Mouse (Mus musculus) midbrain, embryonic 10.5 days (tissue): ENCODE data around the gene Myh15. TPM values are rescaled to one million over a fixed set of nuclear protein-coding genes. Genes with fewer than 3 reads are reported as not detected.
"Not testable (repeated sequence)": the region's sequence is repeated elsewhere in the genome, so short reads cannot be mapped to it uniquely, and the experiment has no call there.

Experiments used
- DNase-seq: peaks from one replicate; pipeline ENCODE4 v3.0.0-alpha.2; 2017; ENCODE audit warnings: low spot score
- H3K27ac ChIP-seq: fragments of 300-500 bp; sonication (generic); replicated peaks from 2 replicates; pipeline ENCODE4 v1.5.1; 2016; ENCODE audit warnings: mild to moderate bottlenecking
- H3K27me3 ChIP-seq: fragments of 300-500 bp; sonication (generic); 2 replicates; pipeline ENCODE4 v1.6.1; 2016; ENCODE audit warnings: low read depth, mild to moderate bottlenecking; ENCODE audit not compliant: poor library complexity, severe bottlenecking
- H3K36me3 ChIP-seq: fragments of 300-500 bp; sonication (generic); 2 replicates; pipeline ENCODE4 v1.6.1; 2016; ENCODE audit warnings: mild to moderate bottlenecking, moderate library complexity
- H3K4me1 ChIP-seq: fragments of 300-500 bp; sonication (generic); 2 replicates; pipeline ENCODE4 v1.6.1; 2016
- H3K4me3 ChIP-seq: fragments of 300-500 bp; sonication (generic); 2 replicates; pipeline ENCODE4 v1.5.1; 2016; ENCODE audit warnings: mild to moderate bottlenecking, moderate library complexity
- H3K9me3 ChIP-seq: fragments of 300-500 bp; sonication (generic); replicated peaks from 2 replicates; pipeline ENCODE4 v1.6.1; 2016; ENCODE audit warnings: mild to moderate bottlenecking
- WGBS: fragments of 180-500 bp; shearing (Covaris S2); methylation state at CpG from one replicate; pipeline ENCODE4 v1.1.7; 2016; 5-methylcytosine and 5-hydroxymethylcytosine counted together
- polyA plus RNA-seq: library from polyadenylated mRNA; unstranded; fragments of >200 nt; fragmentation: Nextera tagmentation; extraction: Ambion mirVana; gene quantifications from 2 replicates; pipeline ENCODE4 v1.2.1, GENCODE M21; 2016

Myh15 gene
- polyA plus RNA-seq, 1 experiment from 2014 or later: 0.02 TPM

- no peaks in the 10 kb centered on the region for H3K27me3 ChIP-seq
Measured at GRCm38 (mm10) chr16:49167325-49167724, 110.0 kb downstream of the Myh15 start.

DNA sequence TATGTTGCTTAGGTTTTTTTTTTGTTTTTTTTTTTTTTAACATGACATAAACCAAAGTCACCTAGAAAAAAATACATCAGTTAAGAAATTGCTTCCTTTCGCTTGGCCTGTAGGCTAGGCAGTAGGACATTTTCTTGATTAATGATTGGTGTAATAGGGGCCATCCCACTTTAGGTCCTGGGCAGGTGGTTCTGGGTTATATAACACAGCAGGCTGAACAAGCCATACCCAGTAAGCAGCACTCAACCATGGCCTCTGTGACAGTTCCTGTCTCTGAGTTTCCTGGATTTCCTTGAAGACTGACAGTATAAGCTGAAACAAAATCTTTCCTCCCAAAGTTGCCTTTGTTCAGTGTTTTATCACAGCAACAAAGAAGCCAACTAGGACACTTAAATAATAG lies 117.8 kb downstream of the Myh15 start:
- H3K4me3 ChIP-seq: no peak overlapping the region
- no peak overlapping the region for H3K27ac ChIP-seq
- H3K9me3 ChIP-seq: no peaks in the 10 kb centered on the region
- no peaks in the 10 kb centered on the region for H3K36me3 ChIP-seq
- DNase-seq: no peak
- peaks cover 9% of the 10 kb centered on the region; the same call in 1 of the 2 replicates for H3K4me1 ChIP-seq
- 89% methylated on average over 1 of the region's 1 CpGs for WGBS
- no peaks in the 10 kb centered on the region for H3K27me3 ChIP-seq

More at GRCm38 (mm10) chr16:49167325-49167724, 110.0 kb downstream of the Myh15 start:
- 96% methylated on average over 12 of the region's 12 CpGs for WGBS
- no peak overlapping the region for H3K4me3 ChIP-seq
- H3K27ac ChIP-seq: no peak overlapping the region
- H3K4me1 ChIP-seq: no peaks in the 10 kb centered on the region
- DNase-seq: no peak
- no peaks in the 10 kb centered on the region for H3K36me3 ChIP-seq
- H3K9me3 ChIP-seq: no peaks in the 10 kb centered on the region

- Histone ChIP-seq H3K9me3 (no peaks in the 10 kb centered on the region), H3K4me1 (peaks cover 9% of the 10 kb centered on the region; the same call in 1 of the 2 replicates), H3K27ac (peak overlapping the region; percentile 33), H3K36me3 (no peaks in the 10 kb centered on the region), H3K27me3 (no peaks in the 10 kb centered on the region), H3K4me3 (no peak overlapping the region)
- WGBS: 82% methylated on average over 8 of the region's 8 CpGs
- DNase-seq: no peak
Measured at GRCm38 (mm10) chr16:49175729-49176395, 118.6 kb downstream of the Myh15 start.

- no peak overlapping the region for H3K27ac ChIP-seq
- WGBS: 44% methylated on average over 2 of the region's 2 CpGs
- H3K27me3 ChIP-seq: no peaks in the 10 kb centered on the region
- H3K4me3 ChIP-seq: no peak overlapping the region
- no peaks in the 10 kb centered on the region for H3K36me3 ChIP-seq
- no peak for DNase-seq
- 0 out of 2 replicates have a peak, but pooled peaks cover 2% of the 10 kb centered on the region for H3K4me1 ChIP-seq
- H3K9me3 ChIP-seq: no peaks in the 10 kb centered on the region
Measured at GRCm38 (mm10) chr16:49193521-49193920, 136.2 kb downstream of the Myh15 start.

DNA sequence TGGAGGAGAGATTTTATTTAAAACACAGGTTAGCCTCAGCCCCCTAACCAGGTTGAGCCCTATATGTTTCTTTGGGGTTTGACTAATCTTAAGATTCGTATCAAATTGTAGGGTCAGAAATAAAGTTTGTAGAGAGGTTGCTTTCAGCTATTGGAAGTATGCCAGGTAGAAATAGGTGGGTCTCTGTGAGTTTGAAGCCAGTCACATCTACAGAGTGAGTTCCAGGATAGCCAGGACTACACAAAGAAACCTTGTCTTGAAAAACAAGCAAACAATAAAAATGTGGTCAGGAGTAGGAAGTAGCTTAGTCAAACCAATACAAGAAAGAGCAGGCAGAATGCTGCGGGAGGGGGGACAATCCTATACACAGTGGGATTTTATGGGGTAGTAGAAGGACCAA lies 136.7 kb downstream of the Myh15 start:
- no peak overlapping the region for H3K27ac ChIP-seq
- H3K36me3 ChIP-seq: no peaks in the 10 kb centered on the region
- WGBS: 84% methylated on average over 2 of the region's 2 CpGs
- no peak for DNase-seq
- 0 out of 2 replicates have a peak, but pooled peaks cover 2% of the 10 kb centered on the region for H3K4me1 ChIP-seq
- H3K27me3 ChIP-seq: no peaks in the 10 kb centered on the region
- no peaks in the 10 kb centered on the region for H3K9me3 ChIP-seq
- H3K4me3 ChIP-seq: no peak overlapping the region

GRCm38 (mm10) chr16:49196290-49196689 lies 139.0 kb downstream of the Myh15 start:
- Histone ChIP-seq H3K36me3 (no peaks in the 10 kb centered on the region), H3K27me3 (no peaks in the 10 kb centered on the region), H3K27ac (no peak overlapping the region), H3K4me3 (no peak overlapping the region), H3K9me3 (no peaks in the 10 kb centered on the region), H3K4me1 (0 out of 2 replicates have a peak, but pooled peaks cover 2% of the 10 kb centered on the region)
- DNase-seq: no peak
- WGBS: 58% methylated on average over 3 of the region's 3 CpGs

DNA sequence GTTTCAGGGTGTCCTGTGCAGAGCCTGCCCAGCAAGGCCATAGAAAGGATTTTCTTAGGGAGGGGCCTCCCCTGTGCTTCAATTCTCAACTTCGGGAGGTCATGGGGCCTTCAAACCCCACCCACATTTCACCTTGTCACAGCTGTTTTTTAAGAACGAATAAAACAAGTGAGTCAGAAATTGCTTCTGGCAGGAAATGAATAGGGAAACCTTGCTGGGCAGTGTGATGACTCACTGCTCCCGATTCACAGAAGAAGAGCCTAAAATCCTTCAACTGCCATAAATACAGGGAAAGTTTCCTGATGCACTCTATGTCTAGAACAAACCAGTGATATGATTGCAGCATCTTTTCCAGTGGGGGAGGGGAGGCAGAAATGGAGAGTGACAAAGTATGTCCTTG lies 140.7 kb downstream of the Myh15 start:
- DNase-seq: no peak
- Histone ChIP-seq H3K36me3 (no peaks in the 10 kb centered on the region), H3K9me3 (no peaks in the 10 kb centered on the region), H3K27me3 (no peaks in the 10 kb centered on the region), H3K4me1 (0 out of 2 replicates have a peak, but pooled peaks cover 2% of the 10 kb centered on the region), H3K4me3 (no peak overlapping the region), H3K27ac (no peak overlapping the region)
- WGBS: 73% methylated on average over 3 of the region's 3 CpGs

GRCm38 (mm10) chr16:49223733-49224132 lies 166.4 kb downstream of the Myh15 start:
- Histone ChIP-seq H3K27me3 (no peaks in the 10 kb centered on the region), H3K27ac (no peak overlapping the region), H3K4me1 (no peaks in the 10 kb centered on the region), H3K4me3 (no peak overlapping the region), H3K36me3 (no peaks in the 10 kb centered on the region), H3K9me3 (peaks cover 4% of the 10 kb centered on the region; the same call in 1 of the 2 replicates)
- DNase-seq: no peak
- 80% methylated on average over 8 of the region's 8 CpGs for whole genome bisulfite sequencing

DNA sequence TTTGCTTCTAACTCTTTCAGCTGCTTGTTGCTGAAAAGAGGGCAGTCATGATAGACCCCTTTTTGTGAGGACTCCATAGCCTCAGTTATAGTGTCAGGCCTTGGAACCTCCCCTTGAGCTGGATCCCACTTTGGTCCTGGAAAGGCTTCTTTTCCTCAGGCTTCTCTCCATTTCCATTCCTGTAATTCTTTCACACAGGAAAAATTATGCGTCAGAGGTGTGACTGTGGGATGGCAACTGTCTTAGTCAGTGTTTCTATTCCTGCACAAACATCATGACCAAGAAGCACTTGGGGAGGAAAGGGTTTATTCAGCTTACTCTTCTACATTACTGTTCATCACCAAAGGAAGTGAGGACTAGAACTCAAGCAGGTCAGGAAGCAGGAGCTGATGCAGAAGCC lies 186.2 kb downstream of the Myh15 start:
- H3K9me3 ChIP-seq, H3K4me1 ChIP-seq, H3K4me3 ChIP-seq, H3K36me3 ChIP-seq, DNase-seq, H3K27me3 ChIP-seq, H3K27ac ChIP-seq: not testable (repeated sequence)
- WGBS: 97% methylated on average over 1 of the region's 1 CpGs

Other genes starting within 250 kb of the Myh15 start
- gene Retnlb, start 240.6 kb upstream of the Myh15 start, polyA plus RNA-seq: not detected in 2 replicates
- not detected in 2 replicates for gene Retnla, start 214.9 kb upstream of the Myh15 start, polyA plus RNA-seq
- not detected in 2 replicates for gene Retnlg, start 184.9 kb upstream of the Myh15 start, polyA plus RNA-seq
- gene Dzip3, start 63.3 kb upstream of the Myh15 start, polyA plus RNA-seq: 31.9 and 38.0 TPM in 2 replicates
- gene Cip2a, start 63.3 kb upstream of the Myh15 start, polyA plus RNA-seq: 47.0 and 47.2 TPM in 2 replicates